Mouse (Mus musculus) limb, embryonic 13.5 days (tissue): ENCODE data around the gene Paqr6. TPM values are rescaled to one million over a fixed set of nuclear protein-coding genes. Genes with fewer than 3 reads are reported as not detected.
"Not testable (repeated sequence)": the region's sequence is repeated elsewhere in the genome, so short reads cannot be mapped to it uniquely, and the experiment has no call there.

Source experiments
- ATAC-seq: fragments of 200-750 bp; cut with Nextera tagmentation; 2 replicates; pipeline ENCODE4 v1.8.0; 2017; ENCODE audit warnings: low read depth, moderate number of reproducible peaks, moderate TSS enrichment; ENCODE audit not compliant: low FRiP score
- H3K27ac ChIP-seq: fragments of 300-500 bp; sonication (generic); 2 replicates; pipeline ENCODE4 v1.5.1; 2015; ENCODE audit warnings: inconsistent platforms, mild to moderate bottlenecking, moderate library complexity
- H3K27me3 ChIP-seq: fragments of 300-500 bp; sonication (generic); 2 replicates; pipeline ENCODE4 v1.6.1; 2015; ENCODE audit warnings: mild to moderate bottlenecking, inconsistent platforms
- H3K36me3 ChIP-seq: fragments of 300-500 bp; sonication (generic); 2 replicates; pipeline ENCODE4 v1.6.1; 2015; ENCODE audit warnings: inconsistent platforms, mild to moderate bottlenecking, moderate library complexity
- H3K4me1 ChIP-seq: fragments of 300-500 bp; sonication (generic); 2 replicates; pipeline ENCODE4 v1.6.1; 2015; ENCODE audit warnings: inconsistent platforms
- H3K4me2 ChIP-seq: fragments of 300-500 bp; sonication (generic); replicated peaks from 2 replicates; pipeline ENCODE4 v1.6.1; 2015; ENCODE audit warnings: inconsistent platforms, mild to moderate bottlenecking, moderate library complexity
- H3K4me3 ChIP-seq: fragments of 300-500 bp; sonication (generic); 2 replicates; pipeline ENCODE4 v1.5.1; 2015; ENCODE audit warnings: moderate library complexity, mild to moderate bottlenecking, inconsistent platforms
- H3K9ac ChIP-seq: fragments of 300-500 bp; sonication (generic); 2 replicates; pipeline ENCODE4 v1.6.1; 2015; ENCODE audit warnings: mild to moderate bottlenecking, inconsistent platforms
- H3K9me3 ChIP-seq: fragments of 300-500 bp; sonication (generic); 2 replicates; pipeline ENCODE4 v1.6.1; 2016; ENCODE audit warnings: inconsistent platforms
- WGBS: fragments of 180-500 bp; shearing (Covaris S2); methylation state at CpG from one replicate; pipeline ENCODE4 v1.1.7; 2015; 5-methylcytosine and 5-hydroxymethylcytosine counted together
- polyA plus RNA-seq: library from polyadenylated mRNA; unstranded; fragments of >200 nt; fragmentation: Nextera tagmentation; extraction: Ambion mirVana; gene quantifications from 2 replicates; pipeline ENCODE4 v1.2.1, GENCODE M21; 2015

The Paqr6 gene
- polyA plus RNA-seq, 1 experiment from 2014 or later = 8.7 TPM

DNA sequence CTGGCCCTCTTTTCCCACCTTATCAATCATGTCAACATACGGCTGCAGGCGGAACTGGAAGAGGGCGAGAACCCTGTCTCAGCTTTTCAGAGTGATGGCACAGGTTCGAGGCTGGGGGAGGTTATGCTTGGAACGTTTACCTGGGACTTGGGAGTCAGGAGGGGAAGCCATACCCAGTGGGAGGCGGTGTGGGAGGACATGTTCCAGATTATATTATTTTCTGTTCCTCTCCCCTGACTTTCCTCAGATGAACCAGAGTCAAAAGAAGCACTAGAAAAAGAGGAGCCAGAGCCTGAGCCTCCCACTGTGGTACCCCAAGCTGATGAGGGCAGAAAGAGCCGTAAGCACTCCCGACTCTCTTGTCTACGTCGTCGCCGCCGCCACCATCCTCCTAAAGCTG lies 13.7 kb upstream of the Paqr6 start:
- no peak for ATAC-seq
- no peaks in the 10 kb centered on the region for H3K4me1 ChIP-seq
- no peaks in the 10 kb centered on the region for H3K9me3 ChIP-seq
- peaks cover 100% of the 10 kb centered on the region for H3K36me3 ChIP-seq
- H3K9ac ChIP-seq = no peak overlapping the region
- H3K27me3 ChIP-seq = no peaks in the 10 kb centered on the region
- H3K4me2 ChIP-seq = no peak overlapping the region
- no peak overlapping the region for H3K27ac ChIP-seq
- no peak overlapping the region for H3K4me3 ChIP-seq
- 91% methylated on average over 13 of the region's 13 CpGs for WGBS

DNA sequence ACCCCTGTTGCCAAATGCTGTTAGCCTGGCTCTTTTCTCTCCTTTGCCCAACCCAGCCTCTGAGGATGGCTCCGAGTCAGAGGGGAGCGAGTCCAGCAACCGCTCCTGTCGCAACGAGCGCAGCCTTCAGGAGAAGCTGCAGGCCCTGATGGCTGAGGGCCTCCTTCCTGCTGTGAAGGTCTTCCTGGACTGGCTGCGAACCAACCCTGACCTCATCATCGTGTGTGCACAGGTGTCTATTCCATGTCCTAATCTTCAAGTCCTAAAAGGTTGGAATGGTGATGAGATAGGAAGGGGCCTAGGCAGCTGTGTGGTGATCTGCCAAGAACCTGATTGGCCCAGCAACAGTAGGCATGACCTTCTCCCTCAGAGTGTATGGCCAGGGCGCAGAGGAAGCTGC lies 11.5 kb upstream of the Paqr6 start:
- no peak overlapping the region for H3K27ac ChIP-seq
- 90% methylated on average over 9 of the region's 9 CpGs for WGBS
- no peak overlapping the region for H3K4me2 ChIP-seq
- no peak overlapping the region for H3K4me3 ChIP-seq
- H3K4me1 ChIP-seq = no peaks in the 10 kb centered on the region
- no peaks in the 10 kb centered on the region for H3K27me3 ChIP-seq
- H3K9me3 ChIP-seq = no peaks in the 10 kb centered on the region
- H3K9ac ChIP-seq = no peak overlapping the region
- peaks cover 100% of the 10 kb centered on the region for H3K36me3 ChIP-seq
- no peak for ATAC-seq

DNA sequence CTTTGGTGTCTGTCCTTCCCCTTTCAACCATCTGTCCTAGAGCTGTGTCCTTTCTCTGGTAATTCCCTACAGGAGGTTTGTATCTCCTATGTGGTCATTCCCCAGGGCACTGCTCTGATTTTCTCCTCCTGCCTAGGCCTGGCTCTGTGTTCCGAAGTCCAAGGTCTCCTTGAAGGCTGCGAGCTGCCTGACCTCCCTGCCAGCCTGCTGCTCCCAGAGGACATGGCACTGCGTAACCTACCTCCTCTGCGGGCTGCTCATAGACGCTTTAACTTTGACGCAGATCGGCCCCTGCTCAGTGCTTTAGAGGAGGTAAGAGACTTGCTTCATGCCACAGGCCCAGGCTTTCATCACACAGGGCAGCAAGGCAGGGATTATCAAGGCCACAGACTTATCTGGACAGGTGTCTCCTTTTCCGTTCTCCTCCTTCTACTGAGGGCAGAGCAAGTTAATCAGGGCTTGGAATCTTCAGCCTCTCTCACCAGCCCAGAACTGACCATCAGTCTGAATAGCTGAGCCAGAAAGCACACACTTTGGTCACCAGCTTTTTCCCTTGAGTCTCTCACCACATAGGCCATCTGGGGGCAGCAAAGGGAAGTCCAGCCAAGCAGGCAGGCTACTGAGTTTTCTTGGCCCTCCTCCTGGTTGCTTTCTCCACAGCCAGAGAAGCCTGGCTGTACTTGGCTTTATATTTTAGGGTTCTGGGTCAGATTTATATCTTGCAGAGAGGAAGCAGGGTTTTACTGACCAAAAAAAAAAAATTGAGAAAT lies 9.8 kb upstream of the Paqr6 start:
- WGBS = 94% methylated on average over 8 of the region's 8 CpGs
- ATAC-seq = no peak

DNA sequence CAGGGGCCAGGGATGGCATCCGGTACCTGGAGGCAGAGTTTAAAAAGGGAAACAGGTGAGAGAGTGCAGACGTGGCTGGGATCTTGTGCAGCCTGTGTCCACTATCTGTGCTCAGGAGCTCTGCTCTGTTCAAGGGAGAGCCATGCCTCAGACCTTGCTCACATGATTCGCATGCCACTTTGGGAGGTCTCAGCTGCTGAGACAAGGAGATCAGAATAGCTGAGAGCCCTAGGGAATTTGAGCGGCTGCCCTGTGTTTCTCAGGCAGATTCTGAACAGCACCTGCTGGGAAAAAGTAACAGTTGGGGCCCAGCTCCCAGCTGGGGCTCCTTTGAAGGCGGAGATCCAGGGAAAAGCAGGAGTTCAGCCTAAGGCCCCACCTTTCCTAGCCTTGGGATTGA lies 4.8 kb upstream of the Paqr6 start:
- H3K27ac ChIP-seq = no peak overlapping the region
- H3K4me2 ChIP-seq = no peak overlapping the region
- H3K4me1 ChIP-seq = peaks cover 5% of the 10 kb centered on the region
- H3K9me3 ChIP-seq = no peaks in the 10 kb centered on the region
- H3K27me3 ChIP-seq = peaks cover 6% of the 10 kb centered on the region
- peaks cover 82% of the 10 kb centered on the region for H3K36me3 ChIP-seq
- WGBS = 74% methylated on average over 5 of the region's 5 CpGs
- H3K4me3 ChIP-seq = no peak overlapping the region
- no peak for ATAC-seq
- no peak overlapping the region for H3K9ac ChIP-seq

More for the DNA sequence above, 9.8 kb upstream of the Paqr6 start:
- no peak overlapping the region for H3K27ac ChIP-seq
- peaks cover 100% of the 10 kb centered on the region for H3K36me3 ChIP-seq
- H3K9me3 ChIP-seq = no peaks in the 10 kb centered on the region
- no peak overlapping the region for H3K4me3 ChIP-seq
- H3K4me2 ChIP-seq = no peak overlapping the region
- H3K9ac ChIP-seq = 0 out of 2 replicates have a peak overlapping the region, but pooled peaks have one; percentile 21
- H3K27me3 ChIP-seq = no peaks in the 10 kb centered on the region
- H3K4me1 ChIP-seq = no peaks in the 10 kb centered on the region

DNA sequence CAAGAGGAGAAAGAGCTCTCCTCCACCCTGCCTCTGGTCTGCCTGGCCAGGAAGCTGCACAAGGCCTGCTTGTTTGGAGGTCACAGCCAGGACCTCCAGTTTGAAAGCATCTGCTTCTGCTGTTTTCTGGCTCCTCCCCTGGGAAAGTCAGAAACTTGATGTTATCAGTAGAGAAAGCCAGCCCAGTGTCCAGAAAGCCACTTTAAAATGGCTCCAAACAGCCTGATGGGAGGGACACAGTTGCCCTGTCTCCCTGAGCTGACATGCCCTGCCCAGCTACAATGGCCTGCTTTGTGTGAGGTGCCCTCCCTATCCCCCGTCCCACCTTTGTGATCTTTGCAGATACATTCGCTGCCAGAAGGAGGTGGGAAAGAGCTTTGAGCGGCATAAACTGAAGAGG lies 4.4 kb upstream of the Paqr6 start:
- H3K27ac ChIP-seq = no peak overlapping the region
- no peak overlapping the region for H3K4me3 ChIP-seq
- no peaks in the 10 kb centered on the region for H3K9me3 ChIP-seq
- no peak overlapping the region for H3K4me2 ChIP-seq
- H3K27me3 ChIP-seq = peaks cover 10% of the 10 kb centered on the region
- no peak for ATAC-seq
- peaks cover 9% of the 10 kb centered on the region for H3K4me1 ChIP-seq
- WGBS = 79% methylated on average over 3 of the region's 3 CpGs
- H3K36me3 ChIP-seq = peaks cover 78% of the 10 kb centered on the region
- no peak overlapping the region for H3K9ac ChIP-seq

DNA sequence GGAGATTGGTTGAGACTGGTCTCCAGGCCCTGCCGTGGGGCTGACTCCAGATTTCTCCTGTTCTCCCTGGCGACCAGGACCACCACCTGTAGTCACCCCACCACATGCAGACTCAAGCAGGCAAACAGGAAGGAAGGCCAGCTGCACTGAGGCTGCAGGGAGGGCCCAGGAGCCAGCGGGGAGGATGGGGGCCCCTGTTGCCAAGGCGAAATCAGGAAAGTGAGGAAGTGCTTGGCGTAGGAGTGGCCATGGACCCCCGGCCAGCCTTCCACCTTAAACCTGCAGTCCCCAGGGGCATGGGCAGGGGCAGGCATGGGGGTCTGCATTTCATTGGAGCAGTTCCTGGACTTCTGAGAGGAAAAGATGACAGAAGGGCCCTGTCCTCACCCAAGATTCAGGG lies 3.3 kb upstream of the Paqr6 start:
- WGBS = 77% methylated on average over 6 of the region's 6 CpGs
- no peak for ATAC-seq

DNA sequence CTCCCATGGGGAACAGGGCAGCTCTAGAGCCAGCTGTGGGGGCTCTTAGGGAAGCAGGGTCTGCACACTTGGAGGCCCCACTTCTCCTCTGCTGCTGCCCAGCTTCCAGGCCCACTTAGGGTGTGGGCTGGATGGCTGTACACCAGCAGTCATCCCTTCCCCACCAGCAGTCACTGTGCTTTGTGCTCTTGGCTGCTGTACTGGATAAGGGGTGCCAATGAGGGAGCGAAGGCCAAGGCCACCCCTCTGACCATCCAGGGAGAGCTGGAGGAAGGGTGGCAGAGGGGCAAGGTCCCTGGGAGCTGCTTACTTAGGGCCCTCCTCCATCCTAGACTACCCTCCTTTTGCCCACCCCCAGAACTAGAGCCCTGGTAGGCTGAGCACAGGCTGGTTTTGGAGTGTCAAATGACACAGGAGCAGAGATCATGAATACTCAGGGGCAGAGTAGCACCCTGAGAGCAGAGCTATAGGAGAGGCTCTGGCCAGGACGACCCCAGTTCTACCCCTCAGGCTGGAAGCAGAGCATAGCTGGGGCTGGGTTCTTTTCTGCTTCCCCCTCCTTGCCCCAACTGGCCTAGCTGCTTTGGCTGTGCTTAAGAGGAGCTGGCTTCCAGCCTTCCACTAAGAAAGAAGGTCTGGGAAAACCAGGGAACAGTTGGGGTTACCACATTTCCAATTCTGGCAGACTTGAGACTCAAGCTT lies 2.6 kb upstream of the Paqr6 start:
- WGBS = 84% methylated on average over 2 of the region's 2 CpGs
- Histone ChIP-seq H3K27me3 (peaks cover 26% of the 10 kb centered on the region), H3K9ac (no peak overlapping the region), H3K27ac (no peak overlapping the region; the same call in 1 of the 2 replicates), H3K4me1 (peaks cover 9% of the 10 kb centered on the region), H3K4me3 (no peak overlapping the region), H3K36me3 (peaks cover 60% of the 10 kb centered on the region), H3K4me2 (no peak overlapping the region), H3K9me3 (no peaks in the 10 kb centered on the region)
- ATAC-seq = no peak

More for the DNA sequence above, 3.3 kb upstream of the Paqr6 start:
- Histone ChIP-seq H3K27ac (no peak overlapping the region), H3K9me3 (no peaks in the 10 kb centered on the region), H3K9ac (no peak overlapping the region), H3K36me3 (peaks cover 67% of the 10 kb centered on the region), H3K4me3 (no peak overlapping the region), H3K4me1 (peaks cover 9% of the 10 kb centered on the region), H3K27me3 (peaks cover 21% of the 10 kb centered on the region), H3K4me2 (no peak overlapping the region)

DNA sequence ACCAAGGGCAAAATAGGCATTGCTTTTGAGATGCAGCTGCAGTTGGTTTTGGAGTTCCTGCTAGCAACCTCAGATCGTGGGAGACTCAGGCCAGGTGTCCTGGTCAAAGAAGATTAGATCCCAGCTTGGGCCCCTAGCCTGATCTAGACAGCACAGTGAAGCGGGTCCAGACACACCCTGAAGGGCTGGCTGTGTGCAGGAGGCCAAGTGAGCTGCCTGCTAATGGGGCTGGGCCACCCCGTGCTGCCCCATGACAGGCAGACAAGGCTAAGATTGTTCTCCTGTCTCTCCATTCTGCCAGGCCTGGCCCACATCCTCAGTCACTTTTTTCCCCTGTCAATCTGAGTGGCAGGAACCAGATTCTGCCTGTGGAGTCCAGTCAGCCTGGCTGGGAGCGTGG lies 684 bp upstream of the Paqr6 start:
- ATAC-seq = no peak
- peaks cover 40% of the 10 kb centered on the region for H3K36me3 ChIP-seq
- WGBS = 57% methylated on average over 4 of the region's 4 CpGs
- no peaks in the 10 kb centered on the region for H3K9me3 ChIP-seq
- H3K27me3 ChIP-seq = peaks cover 26% of the 10 kb centered on the region
- peaks cover 9% of the 10 kb centered on the region for H3K4me1 ChIP-seq
- H3K4me2 ChIP-seq = no peak overlapping the region
- peak overlapping the region; percentile 20; the same call in 1 of the 2 replicates for H3K9ac ChIP-seq
- peak overlapping the region; percentile 52; the same call in 1 of the 2 replicates for H3K27ac ChIP-seq
- H3K4me3 ChIP-seq = no peak overlapping the region

DNA sequence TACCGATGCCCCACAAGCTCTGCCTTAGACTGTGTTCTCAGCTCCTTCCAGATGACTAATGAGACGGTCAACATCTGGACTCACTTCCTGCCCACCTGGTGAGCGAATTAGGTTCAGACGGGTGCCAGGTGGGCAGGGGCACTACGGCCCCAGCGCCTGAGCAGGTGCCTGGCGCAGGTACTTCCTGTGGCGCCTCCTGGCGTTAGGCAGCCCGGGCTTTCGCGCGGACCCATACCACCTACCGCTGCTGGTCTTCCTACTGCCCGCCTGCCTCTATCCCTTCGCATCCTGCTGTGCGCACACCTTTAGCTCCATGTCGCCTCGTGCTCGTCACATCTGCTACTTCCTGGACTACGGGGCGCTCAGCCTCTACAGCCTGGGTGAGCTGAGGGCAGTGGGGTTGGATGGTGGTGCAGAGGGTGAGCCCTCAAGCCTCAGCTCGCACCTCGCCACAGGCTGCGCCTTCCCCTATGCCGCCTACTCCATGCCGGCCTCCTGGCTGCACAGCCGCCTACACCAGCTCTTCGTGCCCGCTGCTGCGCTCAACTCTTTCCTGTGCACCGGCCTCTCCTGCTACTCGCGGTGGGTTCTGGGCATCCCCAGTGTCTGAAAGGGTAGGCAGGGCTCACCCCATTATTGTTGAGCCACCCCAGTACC lies 1.4 kb downstream of the Paqr6 start:
- no peak for ATAC-seq
- 31% methylated on average over 34 of the region's 34 CpGs for WGBS

DNA sequence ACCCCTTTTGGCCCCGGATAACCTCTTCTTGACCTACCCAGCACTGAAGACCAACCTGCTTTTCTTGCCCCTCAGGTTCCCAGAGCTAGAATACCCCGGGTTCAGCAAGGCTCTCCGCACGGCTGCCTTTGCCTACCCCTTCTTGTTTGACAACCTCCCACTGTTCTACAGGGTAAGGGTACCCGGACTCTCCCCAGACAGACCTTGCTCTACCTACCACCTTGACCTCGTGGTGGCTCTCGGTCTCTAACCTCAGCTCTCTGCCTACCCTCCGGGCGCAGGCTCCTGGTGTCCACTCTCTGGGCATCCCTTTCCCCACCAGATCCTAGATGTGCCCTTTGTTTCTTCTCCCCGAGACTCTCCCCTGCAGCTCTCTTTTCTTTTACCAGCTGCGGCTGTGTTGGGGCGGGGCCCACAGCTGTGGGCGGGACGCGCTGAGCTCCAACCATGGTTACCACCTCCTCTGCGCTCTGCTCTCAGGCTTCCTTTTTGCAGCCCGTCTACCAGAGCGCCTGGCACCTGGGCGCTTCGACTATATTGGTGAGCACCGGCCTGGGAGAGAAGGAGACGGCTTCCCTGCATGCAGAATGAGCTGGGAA lies 2.5 kb downstream of the Paqr6 start:
- H3K9me3 ChIP-seq, H3K9ac ChIP-seq, H3K4me1 ChIP-seq, H3K27ac ChIP-seq, H3K36me3 ChIP-seq: not testable (repeated sequence)
- H3K4me3 ChIP-seq = peak overlapping the region; percentile 31
- H3K4me2 ChIP-seq = peak overlapping the region; percentile 58
- peaks cover 26% of the 10 kb centered on the region for H3K27me3 ChIP-seq
- ATAC-seq = peak; percentile 86
- WGBS = 8% methylated on average over 22 of the region's 22 CpGs

More for the DNA sequence above, 1.4 kb downstream of the Paqr6 start:
- peaks cover 19% of the 10 kb centered on the region for H3K36me3 ChIP-seq
- H3K9me3 ChIP-seq = peaks cover 10% of the 10 kb centered on the region
- H3K4me3 ChIP-seq = no peak overlapping the region
- H3K4me1 ChIP-seq = peaks cover 9% of the 10 kb centered on the region
- no peak overlapping the region for H3K27ac ChIP-seq
- H3K9ac ChIP-seq = no peak overlapping the region
- H3K4me2 ChIP-seq = no peak overlapping the region; the same call in 1 of the 2 replicates
- H3K27me3 ChIP-seq = peaks cover 26% of the 10 kb centered on the region

DNA sequence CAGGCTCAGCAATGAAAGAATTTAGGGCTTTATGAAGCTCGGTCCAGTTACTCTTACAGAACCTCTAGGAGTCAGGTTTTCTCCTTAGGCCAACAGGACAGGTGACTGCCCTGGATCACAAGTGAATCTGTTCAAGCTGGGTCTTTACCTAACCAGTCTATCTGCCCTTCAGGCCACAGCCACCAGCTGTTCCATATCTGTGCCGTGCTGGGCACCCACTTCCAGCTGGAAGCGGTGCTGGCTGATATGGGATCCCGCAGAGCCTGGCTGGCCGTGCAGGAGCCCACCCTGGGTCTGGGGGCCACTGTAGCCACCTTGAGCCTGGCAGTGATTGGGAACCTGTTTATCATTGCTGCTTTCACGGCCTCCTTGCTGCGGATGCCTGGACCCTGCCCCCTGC lies 3.1 kb downstream of the Paqr6 start:
- H3K36me3 ChIP-seq, H3K9ac ChIP-seq, H3K9me3 ChIP-seq, H3K27ac ChIP-seq, H3K4me3 ChIP-seq, H3K4me1 ChIP-seq, ATAC-seq: not testable (repeated sequence)
- 50% methylated on average over 3 of the region's 7 CpGs for WGBS
- Histone ChIP-seq H3K4me2 (peak overlapping the region; percentile 58), H3K27me3 (peaks cover 26% of the 10 kb centered on the region)

DNA sequence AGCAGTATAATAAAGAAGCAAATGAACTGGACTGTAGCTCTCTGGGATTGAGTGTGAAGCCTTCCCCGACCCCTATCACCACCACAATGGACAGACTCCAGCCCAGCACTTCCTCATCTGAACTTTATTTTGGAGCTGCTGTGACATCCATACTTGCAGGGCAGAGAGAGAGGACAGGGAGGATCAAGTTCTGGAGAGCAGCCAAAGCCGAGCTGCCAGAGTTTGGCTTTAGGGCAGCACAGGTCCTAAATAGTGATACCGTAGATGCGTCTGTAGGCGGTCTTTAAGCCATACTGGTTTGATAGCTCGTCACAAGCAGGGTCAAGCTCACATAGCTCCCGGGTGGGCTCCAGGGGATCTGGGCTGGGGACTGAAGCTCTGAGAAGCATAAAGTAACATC lies 4.1 kb downstream of the Paqr6 start:
- not testable (repeated sequence) for H3K4me2 ChIP-seq, H3K27ac ChIP-seq, ATAC-seq, H3K36me3 ChIP-seq, H3K4me3 ChIP-seq, H3K4me1 ChIP-seq, H3K9ac ChIP-seq, H3K9me3 ChIP-seq
- H3K27me3 ChIP-seq = peaks cover 26% of the 10 kb centered on the region
- WGBS = 84% methylated on average over 7 of the region's 7 CpGs
